Mouse (Mus musculus) ovary, postnatal 14 days (tissue): ENCODE data around the gene Dscam.
A peak's percentile ranks its signal among the peaks of the same experiment; 100 is the strongest.

Experiments
- DNase-seq: peaks from one replicate; pipeline ENCODE4 v3.0.0; 2022; ENCODE audit warnings: low spot score

Gene Dscam

DNA sequence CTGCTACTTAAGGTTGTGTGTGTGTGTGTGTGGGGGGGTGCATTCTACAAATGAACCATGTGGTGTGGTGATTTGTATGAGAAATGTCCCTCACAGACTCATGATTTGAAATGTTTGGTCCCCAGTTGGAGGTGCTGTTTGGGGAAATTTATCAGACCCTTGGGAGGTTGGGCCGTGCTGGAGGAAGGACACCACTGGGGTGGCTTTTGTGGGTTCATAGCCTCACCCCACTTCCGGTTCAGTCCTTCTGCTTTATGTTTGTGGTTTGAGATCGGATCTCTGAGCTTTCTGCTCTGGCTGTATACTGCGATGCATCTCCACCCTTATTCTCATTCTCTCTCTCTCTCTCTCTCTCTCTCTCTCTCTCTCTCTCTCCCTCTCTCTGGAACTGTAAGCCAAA lies 516.5 kb downstream of the Dscam start:
- DNase-seq = no peak

DNA sequence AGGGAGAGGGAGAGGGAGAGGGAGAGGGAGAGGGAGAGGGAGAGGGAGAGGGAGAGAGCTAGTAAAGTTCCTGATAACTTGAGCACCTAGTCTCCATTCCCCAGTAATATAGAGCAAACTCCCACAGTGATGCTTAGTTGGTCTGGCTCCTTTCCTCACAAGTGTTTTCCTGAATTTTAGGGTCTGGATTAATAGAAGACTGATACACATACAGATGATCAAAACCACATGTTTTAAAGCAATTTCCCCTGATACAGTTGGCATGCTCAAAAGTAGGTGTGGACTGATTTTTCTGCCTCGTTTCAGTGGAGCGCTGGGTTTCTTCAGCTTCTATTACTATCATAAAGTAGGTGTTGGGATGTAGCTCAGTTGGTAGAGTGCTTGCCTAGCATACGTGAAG lies 519.1 kb downstream of the Dscam start:
- DNase-seq = no peak

- no peak for DNase-seq
These were observed 530.5 kb downstream of the Dscam start for GRCm38 (mm10) chr16:96640101-96640500.

DNA sequence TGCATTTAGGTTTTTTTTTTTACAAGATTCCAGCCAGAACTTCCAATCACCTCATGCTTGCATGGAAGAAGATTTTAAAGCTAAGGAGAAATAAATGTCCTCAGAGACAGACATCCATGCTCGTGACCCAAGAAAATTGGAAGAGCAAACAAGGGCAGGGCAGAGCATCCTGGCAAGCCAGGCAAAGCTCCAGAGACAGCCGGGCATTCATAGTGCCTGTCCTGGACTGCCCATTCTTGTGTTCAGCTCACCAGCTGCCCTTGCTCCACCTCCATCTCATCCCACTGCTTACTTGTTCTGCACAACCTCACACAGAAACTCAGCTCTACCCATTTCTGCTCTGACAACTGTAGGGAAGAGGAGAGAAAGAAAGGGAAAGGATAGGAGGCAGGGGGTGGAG lies 534.6 kb downstream of the Dscam start:
- no peak for DNase-seq

- no peak for DNase-seq
These were observed 535.8 kb downstream of the Dscam start for GRCm38 (mm10) chr16:96634791-96635143.

GRCm38 (mm10) chr16:96634097-96634790 lies 536.3 kb downstream of the Dscam start:
- DNase-seq = no peak

GRCm38 (mm10) chr16:96630241-96630640 lies 540.3 kb downstream of the Dscam start:
- no peak for DNase-seq

DNA sequence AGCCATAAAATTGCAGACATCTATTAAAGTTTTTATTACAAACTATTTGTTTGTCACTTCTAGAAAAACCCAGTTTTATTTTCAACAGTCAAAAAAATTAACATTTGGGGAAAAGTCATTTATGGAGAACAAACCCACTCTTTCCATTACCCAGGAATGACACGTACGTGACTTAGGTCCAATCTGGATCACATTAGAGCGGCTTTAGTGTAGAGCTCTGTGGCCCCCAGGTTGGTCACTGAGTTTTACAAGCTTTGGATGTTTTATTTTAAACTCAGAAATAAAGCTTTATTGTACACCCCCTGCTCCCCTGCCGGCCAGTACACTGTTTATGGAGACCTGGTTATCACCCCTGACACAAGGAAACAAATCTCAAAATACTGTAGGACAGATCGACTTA lies 540.9 kb downstream of the Dscam start:
- no peak for DNase-seq

DNA sequence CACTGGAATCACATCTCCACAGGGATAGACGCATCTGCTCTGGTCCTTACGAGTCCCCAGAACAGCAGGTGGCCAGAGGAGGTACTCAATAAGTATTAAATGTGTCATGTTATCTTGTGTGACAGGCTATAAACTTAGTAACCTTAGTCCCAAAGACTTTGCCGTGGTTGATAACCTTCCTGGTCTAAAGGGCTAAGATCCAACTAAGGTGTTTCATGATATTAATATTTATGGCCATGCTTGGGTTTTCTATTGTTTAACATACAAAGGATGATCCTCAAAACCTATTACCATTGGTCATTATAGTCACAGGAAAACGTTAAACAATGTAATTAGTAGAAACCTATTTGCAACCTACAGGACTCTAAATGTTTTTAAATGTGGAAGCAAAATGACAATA lies 545.1 kb downstream of the Dscam start:
- DNase-seq = no peak

GRCm38 (mm10) chr16:96624570-96625411 lies 545.8 kb downstream of the Dscam start:
- DNase-seq = no peak

DNA sequence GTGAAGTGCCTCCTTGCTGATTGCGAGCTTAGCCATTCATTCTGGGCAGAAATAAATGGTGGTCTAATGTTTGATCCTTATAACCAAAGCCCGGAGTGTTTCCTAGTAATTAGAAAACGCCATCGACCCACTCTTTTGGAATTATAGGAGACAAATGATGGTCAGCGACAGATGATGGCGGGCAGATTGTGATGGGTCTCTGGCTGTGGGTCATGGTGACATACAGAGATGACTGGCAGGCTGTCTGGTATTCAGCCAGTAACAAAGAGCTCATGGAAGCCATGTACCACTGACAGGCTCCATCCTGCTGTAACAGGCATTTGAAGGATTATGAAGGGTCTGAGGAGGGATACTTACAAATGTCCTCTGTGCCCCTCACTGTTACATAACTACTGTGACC lies 549.7 kb downstream of the Dscam start:
- no peak for DNase-seq

GRCm38 (mm10) chr16:96620402-96620801 lies 550.1 kb downstream of the Dscam start:
- peak; percentile 5 for DNase-seq

GRCm38 (mm10) chr16:96617772-96618171 lies 552.8 kb downstream of the Dscam start:
- DNase-seq = no peak

- DNase-seq = no peak
These were observed 557.3 kb downstream of the Dscam start for GRCm38 (mm10) chr16:96613275-96613674.

- DNase-seq = peak; percentile 13
These were observed 559.7 kb downstream of the Dscam start for GRCm38 (mm10) chr16:96610806-96611205.

DNA sequence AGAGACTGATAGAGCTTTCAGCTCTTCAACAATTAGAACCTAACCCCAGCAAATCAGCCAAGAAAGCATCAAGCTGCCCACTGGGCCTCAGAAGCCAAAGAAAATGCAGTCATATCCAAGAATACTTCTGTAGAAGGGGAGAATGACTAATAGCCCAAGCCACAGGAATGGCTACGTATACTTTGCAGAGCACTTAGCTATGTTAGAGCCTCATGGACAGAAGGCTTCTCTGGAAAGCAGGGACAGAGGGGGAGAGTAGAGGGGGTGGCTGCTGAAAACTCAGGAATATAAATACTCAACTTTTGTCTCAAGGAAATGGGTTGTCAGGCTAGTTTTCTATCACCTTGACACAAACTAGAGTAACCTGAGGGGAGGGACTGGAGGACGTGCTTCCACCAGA lies 568.3 kb downstream of the Dscam start:
- DNase-seq = no peak

- DNase-seq = no peak
These were observed 569.8 kb downstream of the Dscam start for GRCm38 (mm10) chr16:96600791-96601190.

DNA sequence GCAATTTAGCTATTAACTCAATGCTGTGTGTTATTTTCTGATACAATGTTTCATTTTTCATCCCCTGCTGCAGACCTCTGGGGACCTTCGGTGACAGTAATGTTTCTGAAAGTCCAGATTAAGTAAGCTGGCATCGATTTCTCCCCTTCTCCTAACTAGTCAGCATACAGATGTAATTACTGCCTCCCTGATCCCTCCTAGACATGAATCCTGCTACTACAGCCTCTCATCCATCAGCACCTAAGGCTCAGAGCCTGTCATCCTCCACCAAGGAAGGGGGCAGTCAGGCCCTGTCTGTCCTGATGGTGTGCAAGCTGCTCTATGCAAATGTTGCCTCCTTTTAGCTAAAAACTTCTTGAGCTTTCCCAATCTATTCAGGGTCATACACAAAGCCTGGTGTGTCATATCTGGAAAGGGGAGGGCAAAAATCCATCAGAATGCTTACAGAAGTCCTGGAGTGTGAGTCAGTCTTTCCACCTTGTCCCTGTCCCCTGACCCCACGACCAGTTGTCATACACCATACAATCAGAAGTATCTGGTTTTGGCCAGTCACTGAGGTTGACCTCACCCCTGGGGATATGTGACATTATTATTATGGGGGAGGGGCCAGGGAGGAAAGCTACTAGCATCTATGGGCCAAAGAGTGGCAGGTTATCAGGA lies 571.0 kb downstream of the Dscam start:
- DNase-seq = no peak

DNA sequence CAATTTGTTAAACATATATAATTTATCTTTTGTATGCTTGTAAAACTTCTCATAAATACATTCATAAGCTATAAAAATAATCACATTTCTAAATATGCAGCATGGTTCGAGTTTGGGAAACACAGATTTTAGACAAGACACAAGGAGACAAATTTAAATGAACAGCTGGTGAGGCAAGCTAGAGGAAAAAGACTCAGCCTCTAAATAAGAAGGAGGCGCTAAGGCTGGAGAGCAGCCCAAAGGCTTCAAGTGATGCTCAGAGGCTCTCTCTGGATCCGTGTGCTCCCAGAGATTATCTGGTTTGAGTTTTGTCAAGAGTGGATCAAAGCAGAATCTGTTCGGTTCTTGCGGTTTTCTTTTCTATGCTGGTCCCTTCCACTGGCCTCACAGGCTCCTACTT lies 594.7 kb downstream of the Dscam start:
- DNase-seq = no peak

- DNase-seq = no peak
These were observed 603.1 kb downstream of the Dscam start for GRCm38 (mm10) chr16:96567428-96567827.

DNA sequence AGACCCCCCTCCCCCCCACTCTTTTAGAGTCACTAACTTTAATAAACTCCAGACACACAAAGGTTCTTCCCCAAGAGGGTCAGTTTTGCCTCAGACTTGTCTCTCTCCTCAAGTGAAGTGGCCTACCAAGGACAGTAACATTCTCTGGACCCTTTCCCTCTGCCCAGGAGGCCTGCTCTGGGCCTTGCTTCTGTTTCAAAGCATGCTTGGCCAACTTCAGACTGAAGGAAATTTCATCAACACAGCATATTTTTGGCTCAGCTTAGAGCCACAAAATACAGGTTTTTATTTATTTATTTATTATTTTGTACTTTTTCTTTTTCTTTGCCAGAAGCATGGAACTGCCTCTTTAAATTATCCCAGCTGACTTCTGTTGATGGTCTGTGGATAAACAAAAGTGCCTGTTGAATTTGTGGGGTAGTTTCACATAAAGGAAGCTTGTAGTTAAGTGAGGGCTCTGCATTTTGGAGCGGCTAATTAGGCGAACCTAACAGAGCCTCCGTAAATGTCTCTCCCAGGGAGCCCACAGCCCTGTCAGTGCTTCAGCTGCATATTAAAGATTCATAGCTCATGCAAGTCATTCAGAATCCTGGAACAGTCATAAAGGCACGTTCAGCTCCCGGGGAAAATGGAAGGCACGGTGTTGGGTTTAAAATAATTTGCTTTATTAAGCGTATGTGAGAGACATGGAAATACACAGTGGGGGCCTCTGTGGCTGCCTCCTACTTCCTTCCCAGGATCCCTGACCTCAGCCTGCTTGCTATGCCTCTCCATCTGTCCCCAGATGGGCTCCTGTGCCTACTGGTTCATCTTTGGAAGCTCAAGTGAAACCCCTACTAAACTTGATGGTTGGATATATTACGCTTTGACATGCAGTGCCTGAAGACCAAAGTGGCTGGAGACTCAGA lies 606.9 kb downstream of the Dscam start:
- DNase-seq = no peak

- DNase-seq = no peak
These were observed 610.8 kb downstream of the Dscam start for GRCm38 (mm10) chr16:96559796-96560195.
